Mouse (Mus musculus): ENCODE measurements at regions not wholly inside any gene's neighbourhood (a gene's known extent, or its start where the extent isn't known, plus 50 kb on each side); places are given as distances from the start of the nearest gene placed in this dataset.

GRCm38 (mm10) chr12:25232358-25233026, 135.6 kb upstream of the Id2 start:
- ATAC-seq (replicated peaks; ENCODE audit: low FRiP score, low TSS enrichment, low read depth): no peak

GRCm38 (mm10) chr12:25228708-25229107, 131.8 kb upstream of the Id2 start:
- Histone ChIP-seq H3K9me3 (ENCODE audit: control insufficient read depth, low read length) (no peaks in the 10 kb centered on the region), H3K36me3 (ENCODE audit: control insufficient read depth, insufficient read depth, low read length) (no peaks in the 10 kb centered on the region), H3K27me3 (replicated peaks; ENCODE audit: control insufficient read depth, insufficient read depth, low read length) (no peaks in the 10 kb centered on the region), H3K4me1 (replicated peaks; ENCODE audit: control insufficient read depth, insufficient read depth, low read length) (no peaks in the 10 kb centered on the region), H3K4me3 (ENCODE audit: low read depth, low read length) (no peak overlapping the region), H3K4me2 (ENCODE audit: low read length) (no peak overlapping the region), H3K9ac (ENCODE audit: low read length) (no peak overlapping the region), H3K27ac (ENCODE audit: low read depth) (no peak overlapping the region)
- no peak for ATAC-seq (replicated peaks; ENCODE audit: low FRiP score, low TSS enrichment, low read depth)
- WGBS: 75% methylated on average over 2 of the region's 2 CpGs
- no peak for DNase-seq (ENCODE audit: low spot score)

More at GRCm38 (mm10) chr12:25232358-25233026, 135.6 kb upstream of the Id2 start:
- 81% methylated on average over 5 of the region's 5 CpGs for WGBS
- Histone ChIP-seq H3K4me2 (ENCODE audit: low read length) (no peak overlapping the region), H3K36me3 (ENCODE audit: control insufficient read depth, insufficient read depth, low read length) (no peaks in the 10 kb centered on the region), H3K9me3 (ENCODE audit: control insufficient read depth, low read length) (no peaks in the 10 kb centered on the region), H3K4me1 (replicated peaks; ENCODE audit: control insufficient read depth, insufficient read depth, low read length) (no peaks in the 10 kb centered on the region), H3K27ac (ENCODE audit: low read depth) (no peak overlapping the region), H3K27me3 (replicated peaks; ENCODE audit: control insufficient read depth, insufficient read depth, low read length) (no peaks in the 10 kb centered on the region), H3K4me3 (ENCODE audit: low read depth, low read length) (no peak overlapping the region), H3K9ac (ENCODE audit: low read length) (no peak overlapping the region)
- no peak for DNase-seq (ENCODE audit: low spot score)

GRCm38 (mm10) chr12:25227736-25228135, 130.8 kb upstream of the Id2 start:
- Histone ChIP-seq H3K36me3 (ENCODE audit: control insufficient read depth, insufficient read depth, low read length) (no peaks in the 10 kb centered on the region), H3K27ac (ENCODE audit: low read depth) (no peak overlapping the region), H3K4me2 (ENCODE audit: low read length) (no peak overlapping the region), H3K27me3 (replicated peaks; ENCODE audit: control insufficient read depth, insufficient read depth, low read length) (no peaks in the 10 kb centered on the region), H3K4me1 (replicated peaks; ENCODE audit: control insufficient read depth, insufficient read depth, low read length) (no peaks in the 10 kb centered on the region), H3K9ac (ENCODE audit: low read length) (no peak overlapping the region), H3K4me3 (ENCODE audit: low read depth, low read length) (no peak overlapping the region), H3K9me3 (ENCODE audit: control insufficient read depth, low read length) (no peaks in the 10 kb centered on the region)
- WGBS: 86% methylated on average over 4 of the region's 4 CpGs
- DNase-seq (ENCODE audit: low spot score) (no peak), ATAC-seq (replicated peaks; ENCODE audit: low FRiP score, low TSS enrichment, low read depth) (no peak)

GRCm38 (mm10) chr12:25224644-25225043, 127.7 kb upstream of the Id2 start:
- H3K4me3 ChIP-seq (ENCODE audit: low read depth, low read length): no peak overlapping the region
- peaks cover 10% of the 10 kb centered on the region; the same call in 1 of the 2 replicates for H3K4me1 ChIP-seq (replicated peaks; ENCODE audit: control insufficient read depth, insufficient read depth, low read length)
- no peaks in the 10 kb centered on the region for H3K9me3 ChIP-seq (ENCODE audit: control insufficient read depth, low read length)
- H3K4me2 ChIP-seq (ENCODE audit: low read length): no peak overlapping the region
- no peak for ATAC-seq (replicated peaks; ENCODE audit: low FRiP score, low TSS enrichment, low read depth)
- no peak overlapping the region for H3K9ac ChIP-seq (ENCODE audit: low read length)
- no peak for DNase-seq (ENCODE audit: low spot score)
- no peaks in the 10 kb centered on the region for H3K27me3 ChIP-seq (replicated peaks; ENCODE audit: control insufficient read depth, insufficient read depth, low read length)
- WGBS: 80% methylated on average over 4 of the region's 4 CpGs
- H3K36me3 ChIP-seq (ENCODE audit: control insufficient read depth, insufficient read depth, low read length): no peaks in the 10 kb centered on the region
- H3K27ac ChIP-seq (ENCODE audit: low read depth): no peak overlapping the region

GRCm38 (mm10) chr12:25224201-25224600, 127.3 kb upstream of the Id2 start:
- 90% methylated on average over 2 of the region's 2 CpGs for WGBS
- DNase-seq (ENCODE audit: low spot score): no peak
- ATAC-seq (replicated peaks; ENCODE audit: low FRiP score, low TSS enrichment, low read depth): no peak

GRCm38 (mm10) chr12:25223539-25223938, 126.6 kb upstream of the Id2 start:
- DNase-seq (ENCODE audit: low spot score) (no peak), ATAC-seq (replicated peaks; ENCODE audit: low FRiP score, low TSS enrichment, low read depth) (no peak)
- H3K9me3 ChIP-seq (ENCODE audit: control insufficient read depth, low read length): no peaks in the 10 kb centered on the region
- H3K9ac ChIP-seq (ENCODE audit: low read length): no peak overlapping the region
- H3K27ac ChIP-seq (ENCODE audit: low read depth): no peak overlapping the region
- no peaks in the 10 kb centered on the region for H3K27me3 ChIP-seq (replicated peaks; ENCODE audit: control insufficient read depth, insufficient read depth, low read length)
- WGBS: 85% methylated on average over 4 of the region's 4 CpGs
- H3K4me1 ChIP-seq (replicated peaks; ENCODE audit: control insufficient read depth, insufficient read depth, low read length): peaks cover 10% of the 10 kb centered on the region; the same call in 1 of the 2 replicates
- H3K4me3 ChIP-seq (ENCODE audit: low read depth, low read length): no peak overlapping the region
- no peak overlapping the region for H3K4me2 ChIP-seq (ENCODE audit: low read length)
- H3K36me3 ChIP-seq (ENCODE audit: control insufficient read depth, insufficient read depth, low read length): no peaks in the 10 kb centered on the region

More at GRCm38 (mm10) chr12:25224201-25224600, 127.3 kb upstream of the Id2 start:
- H3K36me3 ChIP-seq (ENCODE audit: control insufficient read depth, insufficient read depth, low read length): no peaks in the 10 kb centered on the region
- H3K27me3 ChIP-seq (replicated peaks; ENCODE audit: control insufficient read depth, insufficient read depth, low read length): no peaks in the 10 kb centered on the region
- H3K4me3 ChIP-seq (ENCODE audit: low read depth, low read length): no peak overlapping the region
- no peak overlapping the region for H3K27ac ChIP-seq (ENCODE audit: low read depth)
- H3K4me1 ChIP-seq (replicated peaks; ENCODE audit: control insufficient read depth, insufficient read depth, low read length): peaks cover 10% of the 10 kb centered on the region; the same call in 1 of the 2 replicates
- H3K4me2 ChIP-seq (ENCODE audit: low read length): no peak overlapping the region
- H3K9me3 ChIP-seq (ENCODE audit: control insufficient read depth, low read length): no peaks in the 10 kb centered on the region
- H3K9ac ChIP-seq (ENCODE audit: low read length): no peak overlapping the region

- H3K27me3 ChIP-seq (replicated peaks; ENCODE audit: control insufficient read depth, insufficient read depth, low read length): no peaks in the 10 kb centered on the region
- H3K4me3 ChIP-seq (ENCODE audit: low read depth, low read length): no peak overlapping the region
- H3K9me3 ChIP-seq (ENCODE audit: control insufficient read depth, low read length): no peaks in the 10 kb centered on the region
- DNase-seq (ENCODE audit: low spot score): no peak
- WGBS: 55% methylated on average over 4 of the region's 4 CpGs
- H3K9ac ChIP-seq (ENCODE audit: low read length): no peak overlapping the region
- H3K27ac ChIP-seq (ENCODE audit: low read depth): no peak overlapping the region
- no peaks in the 10 kb centered on the region for H3K36me3 ChIP-seq (ENCODE audit: control insufficient read depth, insufficient read depth, low read length)
- peaks cover 12% of the 10 kb centered on the region; the same call in 1 of the 2 replicates for H3K4me1 ChIP-seq (replicated peaks; ENCODE audit: control insufficient read depth, insufficient read depth, low read length)
- no peak overlapping the region for H3K4me2 ChIP-seq (ENCODE audit: low read length)
- ATAC-seq (replicated peaks; ENCODE audit: low FRiP score, low TSS enrichment, low read depth): no peak
Observed at GRCm38 (mm10) chr12:25220780-25221106, 123.8 kb upstream of the Id2 start.

GRCm38 (mm10) chr12:25220096-25220779, 123.3 kb upstream of the Id2 start:
- DNase-seq (ENCODE audit: low spot score): no peak
- H3K27me3 ChIP-seq (replicated peaks; ENCODE audit: control insufficient read depth, insufficient read depth, low read length): no peaks in the 10 kb centered on the region
- WGBS: 58% methylated on average over 9 of the region's 9 CpGs
- H3K4me3 ChIP-seq (ENCODE audit: low read depth, low read length): no peak overlapping the region
- no peak overlapping the region for H3K9ac ChIP-seq (ENCODE audit: low read length)
- H3K9me3 ChIP-seq (ENCODE audit: control insufficient read depth, low read length): no peaks in the 10 kb centered on the region
- peaks cover 12% of the 10 kb centered on the region; the same call in 1 of the 2 replicates for H3K4me1 ChIP-seq (replicated peaks; ENCODE audit: control insufficient read depth, insufficient read depth, low read length)
- no peak overlapping the region for H3K4me2 ChIP-seq (ENCODE audit: low read length)
- no peak overlapping the region for H3K27ac ChIP-seq (ENCODE audit: low read depth)
- no peaks in the 10 kb centered on the region for H3K36me3 ChIP-seq (ENCODE audit: control insufficient read depth, insufficient read depth, low read length)
- ATAC-seq (replicated peaks; ENCODE audit: low FRiP score, low TSS enrichment, low read depth): no peak

GRCm38 (mm10) chr12:25219546-25219945, 122.6 kb upstream of the Id2 start:
- Histone ChIP-seq H3K9me3 (ENCODE audit: control insufficient read depth, low read length) (no peaks in the 10 kb centered on the region), H3K27ac (ENCODE audit: low read depth) (no peak overlapping the region), H3K4me3 (ENCODE audit: low read depth, low read length) (no peak overlapping the region), H3K36me3 (ENCODE audit: control insufficient read depth, insufficient read depth, low read length) (no peaks in the 10 kb centered on the region), H3K27me3 (replicated peaks; ENCODE audit: control insufficient read depth, insufficient read depth, low read length) (no peaks in the 10 kb centered on the region), H3K4me1 (replicated peaks; ENCODE audit: control insufficient read depth, insufficient read depth, low read length) (peaks cover 12% of the 10 kb centered on the region; the same call in 1 of the 2 replicates), H3K9ac (ENCODE audit: low read length) (no peak overlapping the region), H3K4me2 (ENCODE audit: low read length) (no peak overlapping the region)
- WGBS: 72% methylated on average over 10 of the region's 10 CpGs
- no peak for DNase-seq (ENCODE audit: low spot score)
- no peak for ATAC-seq (replicated peaks; ENCODE audit: low FRiP score, low TSS enrichment, low read depth)
